Mouse (Mus musculus): ENCODE measurements around the gene Fbxo17. TPM values are rescaled to one million over a fixed set of nuclear protein-coding genes. Genes with fewer than 3 reads are reported as not detected.
A peak's percentile ranks its signal among the peaks of the same experiment; 100 is the strongest.

Fbxo17 gene
- polyA plus RNA-seq, 1 experiment: 5.9 TPM

DNA sequence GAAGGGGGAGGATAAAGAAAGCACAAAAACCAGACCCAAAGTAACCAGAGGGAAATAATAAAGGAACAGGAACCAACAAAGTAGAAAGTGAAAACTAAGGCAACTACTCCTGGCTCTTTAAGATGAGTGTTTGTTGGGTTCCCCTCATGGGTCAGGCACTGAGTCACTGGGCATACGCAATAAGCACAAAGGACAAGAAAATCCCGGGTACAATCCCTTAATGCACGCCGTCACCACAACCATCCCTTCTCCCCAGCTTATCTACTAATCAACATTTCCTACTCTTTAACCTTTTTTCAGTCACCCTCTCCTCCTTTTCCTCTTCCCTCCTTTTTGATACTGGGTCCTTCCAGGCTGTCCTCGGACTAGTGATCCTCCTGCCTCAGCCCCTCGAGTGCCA, 48.6 kb downstream of the Fbxo17 start:
- H3K4me3 ChIP-seq (ENCODE audit: extremely low read depth, insufficient read depth, insufficient read length): peak overlapping the region; percentile 1
- no peak overlapping the region for H3K27ac ChIP-seq (ENCODE audit: insufficient read depth, low read length)
- TF ChIP-seq POLR2A (IDR thresholded peaks at IDR 0.05; ENCODE audit: low read depth, low read length): no peak
- TF ChIP-seq CTCF (IDR thresholded peaks at IDR 0.05; ENCODE audit: extremely low read depth, insufficient read depth, insufficient read length, insufficient replicate concordance): no peak
- DNase-seq (ENCODE audit: low read depth in 1 of 2, low spot score in 2 of 2): no peak
- 78% methylated on average over 6 of the region's 6 CpGs for WGBS
- peaks cover 7% of the 10 kb centered on the region; the same call in 1 of the 2 replicates for H3K4me1 ChIP-seq (ENCODE audit: control insufficient read depth, insufficient read depth, insufficient read length)
- no peaks in the 10 kb centered on the region for H3K27me3 ChIP-seq (ENCODE audit: control insufficient read depth, insufficient read depth, low read length)
- peaks cover 24% of the 10 kb centered on the region for H3K36me3 ChIP-seq (ENCODE audit: control insufficient read depth, insufficient read depth, low read length)

DNA sequence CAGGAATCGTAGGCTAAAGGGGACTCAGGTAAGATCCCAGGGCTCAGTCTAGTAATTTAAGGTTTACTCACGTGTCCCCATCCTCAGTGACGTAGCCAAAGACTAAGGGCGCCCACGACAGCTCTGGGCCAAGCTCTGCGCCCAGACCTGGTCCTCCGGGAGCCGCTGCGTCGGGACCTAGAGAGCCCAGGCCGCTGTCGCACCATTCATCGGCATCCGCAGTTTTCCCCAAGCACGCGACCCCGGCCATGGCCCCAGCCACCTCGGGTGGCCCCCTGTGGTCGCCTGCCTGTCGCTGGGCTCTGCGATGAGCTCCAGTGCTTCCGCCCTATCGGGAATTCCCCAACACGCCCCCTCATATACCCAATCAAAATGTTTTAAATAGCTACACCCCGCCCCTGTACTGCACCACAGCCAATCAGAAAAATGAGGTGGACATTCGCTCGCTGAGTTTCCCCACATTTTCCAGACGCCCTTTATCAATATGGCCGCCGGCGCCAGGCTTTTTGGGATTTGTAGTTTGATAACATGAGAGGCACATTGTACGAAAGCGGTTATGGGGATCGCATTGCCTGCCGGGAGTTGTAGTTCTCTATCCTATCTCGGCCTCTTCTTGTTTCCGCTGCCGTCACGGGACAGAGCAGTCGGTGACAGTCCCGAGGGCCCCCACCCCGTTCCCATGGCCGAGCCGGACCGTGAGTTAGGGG, 49.7 kb downstream of the Fbxo17 start, which contains the start of gene Sirt2:
TSS of gene Sirt2 (plus strand) at position 563 of the 707 bp plus-strand sequence.
- DNase-seq (ENCODE audit: low read depth in 1 of 2, low spot score in 2 of 2): peak; percentile 96 to 98
- peak within 1 kb of the TSS; percentile 95 for H3K4me3 ChIP-seq (ENCODE audit: extremely low read depth, insufficient read depth, insufficient read length)
- peaks cover 7% of the 10 kb centered on the region; the same call in 1 of the 2 replicates for H3K4me1 ChIP-seq (ENCODE audit: control insufficient read depth, insufficient read depth, insufficient read length)
- TF ChIP-seq POLR2A (IDR thresholded peaks at IDR 0.05; ENCODE audit: low read depth, low read length) (peak; percentile 53), CTCF (IDR thresholded peaks at IDR 0.05; ENCODE audit: extremely low read depth, insufficient read depth, insufficient read length, insufficient replicate concordance) (no peak)
- peak within 1 kb of the TSS; percentile 82 for H3K27ac ChIP-seq (ENCODE audit: insufficient read depth, low read length)
- no peaks in the 10 kb centered on the region for H3K27me3 ChIP-seq (ENCODE audit: control insufficient read depth, insufficient read depth, low read length)
- under 1% methylated on average over 45 of the region's 45 CpGs for WGBS
- peaks cover 14% of the 10 kb centered on the region for H3K36me3 ChIP-seq (ENCODE audit: control insufficient read depth, insufficient read depth, low read length)

DNA sequence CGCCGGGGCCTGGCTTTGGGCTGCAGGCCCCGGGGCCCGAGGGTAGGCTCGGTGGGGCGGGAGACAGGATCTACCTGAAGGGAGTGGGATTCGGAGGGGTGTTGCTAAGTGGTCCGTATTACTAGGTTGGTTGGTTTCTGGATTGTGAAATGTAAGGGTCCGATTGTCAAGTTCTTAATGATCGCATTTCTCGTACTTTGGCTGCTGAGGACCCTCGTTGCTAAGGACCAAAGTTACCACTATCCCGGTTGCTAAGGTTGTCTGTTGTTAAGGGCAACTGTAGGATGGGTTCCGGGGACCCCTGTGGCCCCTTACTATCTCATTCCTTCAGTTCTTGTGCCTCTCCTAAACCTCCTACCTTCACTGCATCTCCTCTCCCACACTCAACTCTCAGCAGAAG, 50.3 kb downstream of the Fbxo17 start:
- no peak for TF ChIP-seq CTCF (IDR thresholded peaks at IDR 0.05; ENCODE audit: extremely low read depth, insufficient read depth, insufficient read length, insufficient replicate concordance)
- no peak for TF ChIP-seq POLR2A (IDR thresholded peaks at IDR 0.05; ENCODE audit: low read depth, low read length)
- Histone ChIP-seq H3K4me1 (ENCODE audit: control insufficient read depth, insufficient read depth, insufficient read length) (peaks cover 7% of the 10 kb centered on the region; the same call in 1 of the 2 replicates), H3K36me3 (ENCODE audit: control insufficient read depth, insufficient read depth, low read length) (peaks cover 9% of the 10 kb centered on the region), H3K27ac (ENCODE audit: insufficient read depth, low read length) (no peak overlapping the region), H3K27me3 (ENCODE audit: control insufficient read depth, insufficient read depth, low read length) (no peaks in the 10 kb centered on the region), H3K4me3 (ENCODE audit: extremely low read depth, insufficient read depth, insufficient read length) (peak overlapping the region; percentile 58)
- 7% methylated on average over 14 of the region's 14 CpGs for WGBS
- no peak for DNase-seq (ENCODE audit: low read depth in 1 of 2, low spot score in 2 of 2)

DNA sequence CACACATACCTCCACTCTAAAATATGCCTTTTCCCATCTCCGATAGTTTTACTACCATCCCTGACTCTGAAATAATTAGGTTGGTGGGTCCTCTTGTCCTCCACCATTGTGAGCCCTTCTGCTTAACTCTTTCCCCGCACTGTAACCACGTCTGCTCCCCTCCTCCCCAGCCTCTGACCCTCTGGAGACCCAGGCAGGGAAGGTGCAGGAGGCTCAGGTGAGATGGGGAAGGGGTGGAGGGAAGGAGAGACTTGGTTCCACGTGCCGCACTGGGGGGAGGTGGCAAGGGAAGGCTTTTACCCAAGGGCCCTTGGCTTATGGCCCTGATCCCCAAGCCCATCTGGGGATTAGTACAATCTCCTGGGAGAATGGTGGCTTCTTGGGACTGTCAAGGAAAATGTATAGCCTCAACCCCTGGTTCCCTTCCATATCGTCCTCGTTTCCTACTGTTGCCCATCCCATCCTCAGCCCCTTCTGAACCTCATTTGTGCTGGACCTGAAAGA, 50.9 kb downstream of the Fbxo17 start, which contains the start of gene Nfkbib:
TSS of gene Nfkbib (minus strand) at position 51 of the 504 bp plus-strand sequence.
- Histone ChIP-seq H3K4me1 (ENCODE audit: control insufficient read depth, insufficient read depth, insufficient read length) (peaks cover 7% of the 10 kb centered on the region; the same call in 1 of the 2 replicates), H3K36me3 (ENCODE audit: control insufficient read depth, insufficient read depth, low read length) (peaks cover 6% of the 10 kb centered on the region; the same call in 1 of the 2 replicates), H3K4me3 (ENCODE audit: extremely low read depth, insufficient read depth, insufficient read length) (peak within 1 kb of the TSS; percentile 95), H3K27me3 (ENCODE audit: control insufficient read depth, insufficient read depth, low read length) (no peaks in the 10 kb centered on the region), H3K27ac (ENCODE audit: insufficient read depth, low read length) (no peak within 1 kb of the TSS)
- DNase-seq (ENCODE audit: low read depth in 1 of 2, low spot score in 2 of 2): no peak
- WGBS: 77% methylated on average over 7 of the region's 7 CpGs
- TF ChIP-seq POLR2A (IDR thresholded peaks at IDR 0.05; ENCODE audit: low read depth, low read length) (no peak), CTCF (IDR thresholded peaks at IDR 0.05; ENCODE audit: extremely low read depth, insufficient read depth, insufficient read length, insufficient replicate concordance) (no peak)

DNA sequence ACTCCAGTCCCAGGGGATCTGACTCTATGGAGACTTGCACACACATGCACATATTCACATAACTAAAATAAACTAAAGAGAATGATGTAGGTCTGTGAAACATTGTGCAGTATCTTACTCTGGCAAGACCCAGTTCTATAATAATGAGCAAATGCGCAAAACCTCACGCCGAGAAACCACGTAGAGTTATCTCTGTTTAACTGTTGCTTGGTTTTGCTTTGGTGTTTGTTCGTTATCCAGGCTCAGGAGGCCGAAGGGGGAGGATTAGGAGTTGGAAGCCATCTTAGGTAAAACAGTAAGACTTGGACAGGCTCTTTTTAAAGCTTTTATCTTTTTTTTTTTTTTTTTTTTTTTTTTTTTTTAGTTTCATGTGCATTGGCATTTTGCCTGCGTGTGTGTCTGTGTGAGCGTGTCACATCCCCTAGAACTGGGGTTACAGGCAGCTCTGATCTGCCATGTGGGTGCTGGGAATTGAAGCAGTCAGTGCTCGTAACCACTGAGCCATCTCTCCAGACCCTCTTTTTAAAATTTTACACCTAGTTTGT, 52.9 kb downstream of the Fbxo17 start:
- H3K27ac ChIP-seq (ENCODE audit: insufficient read depth, low read length): no peak overlapping the region
- H3K36me3 ChIP-seq (ENCODE audit: control insufficient read depth, insufficient read depth, low read length): peaks cover 3% of the 10 kb centered on the region; the same call in 1 of the 2 replicates
- 84% methylated on average over 9 of the region's 9 CpGs for WGBS
- no peak for DNase-seq (ENCODE audit: low read depth in 1 of 2, low spot score in 2 of 2)
- no peaks in the 10 kb centered on the region for H3K27me3 ChIP-seq (ENCODE audit: control insufficient read depth, insufficient read depth, low read length)
- TF ChIP-seq POLR2A (IDR thresholded peaks at IDR 0.05; ENCODE audit: low read depth, low read length) (no peak), CTCF (IDR thresholded peaks at IDR 0.05; ENCODE audit: extremely low read depth, insufficient read depth, insufficient read length, insufficient replicate concordance) (no peak)
- peaks cover 7% of the 10 kb centered on the region; the same call in 1 of the 2 replicates for H3K4me1 ChIP-seq (ENCODE audit: control insufficient read depth, insufficient read depth, insufficient read length)
- H3K4me3 ChIP-seq (ENCODE audit: extremely low read depth, insufficient read depth, insufficient read length): no peak overlapping the region

DNA sequence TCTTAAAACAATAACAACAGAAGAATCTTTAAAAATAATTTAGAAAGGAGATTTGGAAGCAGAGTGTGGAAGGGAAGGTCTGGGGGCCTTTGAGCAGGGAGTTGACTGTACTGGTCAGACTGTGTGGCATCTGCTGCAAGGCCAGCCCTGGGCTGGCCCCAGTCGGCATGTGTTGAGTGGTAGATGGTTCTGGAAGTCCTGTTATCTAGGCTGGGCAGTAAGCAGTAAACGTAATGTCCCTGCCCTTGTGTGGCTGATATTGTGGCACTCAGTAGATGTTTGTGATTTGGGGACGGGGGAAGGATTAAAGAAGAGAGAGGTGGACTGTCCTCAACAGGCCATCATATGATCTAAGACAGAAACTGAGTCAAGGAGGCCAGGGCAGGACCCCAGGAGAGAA, 53.7 kb downstream of the Fbxo17 start:
- H3K4me3 ChIP-seq (ENCODE audit: extremely low read depth, insufficient read depth, insufficient read length): no peak overlapping the region
- peaks cover 4% of the 10 kb centered on the region for H3K36me3 ChIP-seq (ENCODE audit: control insufficient read depth, insufficient read depth, low read length)
- no peak for DNase-seq (ENCODE audit: low read depth in 1 of 2, low spot score in 2 of 2)
- no peaks in the 10 kb centered on the region for H3K27me3 ChIP-seq (ENCODE audit: control insufficient read depth, insufficient read depth, low read length)
- peaks cover 3% of the 10 kb centered on the region; the same call in 1 of the 2 replicates for H3K4me1 ChIP-seq (ENCODE audit: control insufficient read depth, insufficient read depth, insufficient read length)
- TF ChIP-seq POLR2A (IDR thresholded peaks at IDR 0.05; ENCODE audit: low read depth, low read length) (no peak), CTCF (IDR thresholded peaks at IDR 0.05; ENCODE audit: extremely low read depth, insufficient read depth, insufficient read length, insufficient replicate concordance) (no peak)
- WGBS: 77% methylated on average over 3 of the region's 3 CpGs
- no peak overlapping the region for H3K27ac ChIP-seq (ENCODE audit: insufficient read depth, low read length)
